27 mouse cellular contexts compared by ENCODE assay signal in the genomic region with DNA sequence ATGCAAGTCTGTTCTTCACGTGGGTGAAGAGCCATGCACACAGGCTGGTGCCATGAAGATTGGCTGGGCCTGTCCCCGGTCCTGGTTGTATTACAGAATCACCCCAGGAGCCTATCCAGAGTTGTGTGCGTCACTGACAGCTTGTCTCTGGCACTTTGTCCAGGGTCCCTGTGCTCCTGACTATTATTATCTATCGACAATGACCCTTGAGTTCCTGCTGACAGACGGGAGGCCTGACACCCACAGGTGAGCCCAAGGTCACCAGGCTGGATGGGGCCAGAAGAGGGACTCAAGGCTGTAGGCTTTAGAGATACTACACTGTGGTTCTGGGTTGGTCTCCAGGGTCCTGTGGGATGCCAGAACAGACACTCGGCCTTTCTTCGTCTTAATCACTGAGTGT. TPM values are rescaled to one million over a fixed set of nuclear protein-coding genes. Genes with fewer than 3 reads are reported as not detected.
DNase-seq lines count a peak whose midpoint lies in the region; ATAC-seq lines count a peak whose summit lies in the region.
"Had no signal": no experiment of that assay in that cellular context is flagged by ENCODE, and none has a peak within 500 bp of the region (broad histone marks: within the 10 kb centered on the region; RNA-seq: fewer than 3 reads in every experiment).

No protein-coding gene starts in this region.

- no peak overlapping the region; the same call in 1 of the 2 replicates for H3K4me3 ChIP-seq in heart, embryonic 10.5 days
- peak overlapping the region in 1 of 2 experiments; percentile 17; a peak in 1 of 4 replicates for H3K4me3 ChIP-seq in heart, embryonic 14.5 days (ENCODE audit: control insufficient read depth in 1 of 2, insufficient read depth in 1 of 2, low read depth in 1 of 2, low read length in 2 of 2)
- H3K4me3 ChIP-seq in forebrain, embryonic 14.5 days (ENCODE audit: low read depth, low read length), result no peak overlapping the region
- H3K4me3 ChIP-seq in forebrain, embryonic 16.5 days (replicated peaks; ENCODE audit: low read length), result no peak overlapping the region
- H3K4me3 ChIP-seq: forebrain, embryonic 15.5 days; hindbrain, embryonic 12.5 days; midbrain, embryonic 10.5 days; neural tube, embryonic 15.5 days had no signal

- 41% methylated on average over 7 of the region's 7 CpGs for whole genome bisulfite sequencing in heart, embryonic 10.5 days
- WGBS in heart, embryonic 14.5 days, result 24% methylated on average over 7 of the region's 7 CpGs
- 89% methylated on average over 7 of the region's 7 CpGs for WGBS in forebrain, embryonic 14.5 days
- 92% methylated on average over 7 of the region's 7 CpGs for WGBS in forebrain, embryonic 16.5 days

- no peaks in the 10 kb centered on the region for H3K27me3 ChIP-seq in heart, embryonic 10.5 days (ENCODE audit: insufficient read depth, poor library complexity, severe bottlenecking)
- H3K27me3 ChIP-seq in heart, embryonic 14.5 days (ENCODE audit: control insufficient read depth, insufficient read depth, low read length), result no peaks in the 10 kb centered on the region
- H3K27me3 ChIP-seq in forebrain, embryonic 14.5 days (replicated peaks; ENCODE audit: control insufficient read depth, insufficient read depth, low read length), result no peaks in the 10 kb centered on the region
- no peaks in the 10 kb centered on the region for H3K27me3 ChIP-seq in forebrain, embryonic 16.5 days (replicated peaks; ENCODE audit: control insufficient read depth, insufficient read depth, low read length)
- H3K27me3 ChIP-seq: forebrain, embryonic 15.5 days; hindbrain, embryonic 12.5 days; neural tube, embryonic 15.5 days had no signal

- no peaks in the 10 kb centered on the region for H3K9me3 ChIP-seq in heart, embryonic 10.5 days
- H3K9me3 ChIP-seq in heart, embryonic 14.5 days (ENCODE audit: control insufficient read depth, low read length), result no peaks in the 10 kb centered on the region
- no peaks in the 10 kb centered on the region for H3K9me3 ChIP-seq in forebrain, embryonic 14.5 days (replicated peaks; ENCODE audit: control insufficient read depth, low read length)
- H3K9me3 ChIP-seq in forebrain, embryonic 16.5 days (ENCODE audit: control insufficient read depth, low read length), result no peaks in the 10 kb centered on the region
- H3K9me3 ChIP-seq: forebrain, embryonic 15.5 days; G1E; hindbrain, embryonic 12.5 days; midbrain, embryonic 10.5 days; neural tube, embryonic 15.5 days had no signal

- H3K36me3 ChIP-seq in heart, embryonic 10.5 days, result no peaks in the 10 kb centered on the region; the same call in 1 of the 2 replicates
- H3K36me3 ChIP-seq in heart, embryonic 14.5 days (ENCODE audit: control insufficient read depth, insufficient read depth, low read length), result peaks cover 22% of the 10 kb centered on the region
- no peaks in the 10 kb centered on the region for H3K36me3 ChIP-seq in forebrain, embryonic 14.5 days (ENCODE audit: control insufficient read depth, insufficient read depth, low read length)
- no peaks in the 10 kb centered on the region for H3K36me3 ChIP-seq in forebrain, embryonic 16.5 days (ENCODE audit: control insufficient read depth, insufficient read depth)
- H3K36me3 ChIP-seq: forebrain, embryonic 15.5 days; G1E; hindbrain, embryonic 12.5 days; midbrain, embryonic 10.5 days; neural tube, embryonic 15.5 days had no signal

- peak; percentile 75 for ATAC-seq in heart, embryonic 14.5 days (ENCODE audit: insufficient number of reproducible peaks, insufficient read depth, low FRiP score, low read depth)
- ATAC-seq in forebrain, embryonic 14.5 days, result no peak
- ATAC-seq in forebrain, embryonic 16.5 days, result no peak

- H3K9ac ChIP-seq in heart, embryonic 14.5 days (ENCODE audit: low read length), result peak overlapping the region; percentile 75
- H3K9ac ChIP-seq in forebrain, embryonic 14.5 days (ENCODE audit: low read length), result no peak overlapping the region
- H3K9ac ChIP-seq in forebrain, embryonic 16.5 days (replicated peaks; ENCODE audit: low read depth, low read length), result no peak overlapping the region
- H3K9ac ChIP-seq: forebrain, embryonic 15.5 days; hindbrain, embryonic 12.5 days; neural tube, embryonic 15.5 days had no signal

- peak overlapping the region; percentile 63 for H3K4me2 ChIP-seq in heart, embryonic 14.5 days (ENCODE audit: low read length)
- H3K4me2 ChIP-seq in forebrain, embryonic 14.5 days (ENCODE audit: low read length), result no peak overlapping the region
- H3K4me2 ChIP-seq in forebrain, embryonic 16.5 days (ENCODE audit: low read length), result no peak overlapping the region
- H3K4me2 ChIP-seq: forebrain, embryonic 15.5 days; hindbrain, embryonic 12.5 days; neural tube, embryonic 15.5 days had no signal

- peak; percentile 69 to 78 for DNase-seq in heart, adult 18-20 months
- no peak for DNase-seq in heart, postnatal 36 days
- peak; percentile 93 for DNase-seq in heart, embryonic 10.5 days (ENCODE audit: low spot score)
- DNase-seq in heart, postnatal 4 days, result peak; percentile 80
- DNase-seq in lung, postnatal 36 days, result no peak
- no peak for DNase-seq in forebrain, embryonic 14.5 days (ENCODE audit: low spot score)
- DNase-seq: adrenal gland, adult 8-10 months; B cell, adult 2 months; cerebellum, adult 9-10 months; gastrocnemius, postnatal 36 days; kidney, adult 9 months; kidney, postnatal 14 days; thymus, postnatal 14 days had no signal

- intact Hi-C loops in heart, postnatal 36 days (cut with DNase I), result no loop called here

- H3K27ac ChIP-seq in heart, embryonic 10.5 days, result peak overlapping the region; percentile 88
- H3K27ac ChIP-seq in heart, embryonic 14.5 days (replicated peaks in 1 of 2; ENCODE audit: control insufficient read depth in 1 of 2, insufficient read depth in 1 of 2, low read depth in 2 of 2, low read length in 2 of 2), result peak overlapping the region; percentile 87 to 98
- H3K27ac ChIP-seq in forebrain, embryonic 14.5 days (ENCODE audit: low read depth, low read length), result no peak overlapping the region
- no peak overlapping the region for H3K27ac ChIP-seq in forebrain, embryonic 16.5 days (ENCODE audit: low read length)
- H3K27ac ChIP-seq: forebrain, embryonic 15.5 days; hindbrain, embryonic 12.5 days; macrophage; midbrain, embryonic 10.5 days; neural tube, embryonic 15.5 days had no signal

- H3K4me1 ChIP-seq in heart, embryonic 10.5 days, result peaks cover 86% of the 10 kb centered on the region
- H3K4me1 ChIP-seq in heart, embryonic 14.5 days (ENCODE audit: control insufficient read depth in 2 of 2, insufficient read depth in 2 of 2, low read length in 2 of 2), result peaks cover 72 to 78% of the 10 kb centered on the region in 2 experiments
- no peaks in the 10 kb centered on the region for H3K4me1 ChIP-seq in forebrain, embryonic 14.5 days (ENCODE audit: control insufficient read depth, insufficient read depth, low read length)
- no peaks in the 10 kb centered on the region for H3K4me1 ChIP-seq in forebrain, embryonic 16.5 days (replicated peaks; ENCODE audit: control insufficient read depth, insufficient read depth, low read length)
- H3K4me1 ChIP-seq: forebrain, embryonic 15.5 days had no signal

RNA-seq across cellular contexts. Expression of a gene that starts 25.0 kb away (rescaled TPM):
- total RNA-seq in heart, adult 18-20 months (2021), result 1 to 10 TPM; 1.3 to 3.1 TPM
- total RNA-seq in heart, postnatal 36 days (2021), result 1 to 10 TPM in 1 of 2 experiments, under 1 TPM in 1; 0.41 to 1.5 TPM
- 0.27 and 0.77 TPM in 2 replicates for polyA plus RNA-seq in heart, embryonic 10.5 days (2016; fragmentation: Nextera tagmentation; extraction: Ambion mirVana)
- 0.19 TPM in 2 replicates for polyA plus RNA-seq in heart, embryonic 14.5 days (2014; fragmentation: Nextera tagmentation; extraction: Ambion mirVana)
- total RNA-seq in heart, postnatal 4 days (2021), result under 1 TPM; 0.62 to 0.65 TPM
- not detected in 2 replicates for polyA plus RNA-seq in forebrain, embryonic 14.5 days (2014; fragmentation: Nextera tagmentation; extraction: Ambion mirVana)
- not detected in 2 replicates for polyA plus RNA-seq in forebrain, embryonic 16.5 days (2015; fragmentation: Nextera tagmentation; extraction: Ambion mirVana)
- total RNA-seq: CH12.LX; layer of hippocampus, adult 18-20 months; layer of hippocampus, postnatal 25 days had no signal
- polyA plus RNA-seq: forebrain, embryonic 15.5 days; G1E; hindbrain, embryonic 12.5 days; limb, embryonic 11.5 days; liver, adult 2 months; macrophage; midbrain, embryonic 10.5 days; neural tube, embryonic 15.5 days had no signal

RNA-seq across cellular contexts. Expression of a gene that starts 30.9 kb away (rescaled TPM):
- over 10,000 TPM; 19,183 to 21,770 TPM for total RNA-seq in heart, adult 18-20 months (2021)
- over 10,000 TPM; 17,938 to 18,211 TPM for total RNA-seq in heart, postnatal 36 days (2021)
- polyA plus RNA-seq in heart, embryonic 10.5 days (2016; fragmentation: Nextera tagmentation; extraction: Ambion mirVana), result 29.5 and 90.1 TPM in 2 replicates
- polyA plus RNA-seq in heart, embryonic 14.5 days (2014; fragmentation: Nextera tagmentation; extraction: Ambion mirVana), result 807 and 810 TPM in 2 replicates
- total RNA-seq in heart, postnatal 4 days (2021), result 1,000 to 10,000 TPM; 6,207 to 7,219 TPM
- polyA plus RNA-seq in forebrain, embryonic 14.5 days (2014; fragmentation: Nextera tagmentation; extraction: Ambion mirVana), result 0.40 TPM in 1 of 2 replicates, not detected in the other
- polyA plus RNA-seq in forebrain, embryonic 16.5 days (2015; fragmentation: Nextera tagmentation; extraction: Ambion mirVana), result 0.91 TPM in 1 of 2 replicates, not detected in the other
- total RNA-seq: CH12.LX, G1E had no signal
- polyA plus RNA-seq: forebrain, embryonic 15.5 days; G1E; liver, adult 2 months; macrophage; small intestine, adult 2 months had no signal

Comparison
In these comparisons a context has a peak if more than half of its experiments do, and no peak if none do; other contexts are left out.
1. DNase-seq: peak in heart, adult 18-20 months (2 of 2), heart, embryonic 10.5 days (single experiment) and heart, postnatal 4 days (single experiment); none in heart, postnatal 36 days (0 of 2), lung, postnatal 36 days (single experiment) and forebrain, embryonic 14.5 days (single experiment).
2. H3K27ac ChIP-seq: peak in heart, embryonic 10.5 days (single experiment) and heart, embryonic 14.5 days (2 of 2); none in forebrain, embryonic 14.5 days (single experiment) and forebrain, embryonic 16.5 days (single experiment).